Mouse (Mus musculus) cortical plate, adult 2 months (tissue): ENCODE results near the gene Sugp2.

Source experiments
- CTCF ChIP-seq: fragments of 200-500 bp; IDR thresholded peaks from 2 replicates; pipeline ENCODE4 v1.5.1; 2011; ENCODE audit warnings: mild to moderate bottlenecking, control low read depth, low read length; ENCODE audit not compliant: insufficient read depth; ENCODE audit errors: extremely low read depth
- POLR2A ChIP-seq: fragments of 200-500 bp; IDR thresholded peaks from 2 replicates; pipeline ENCODE4 v1.6.1; 2011; ENCODE audit warnings: mild to moderate bottlenecking, low read length, control low read depth; ENCODE audit not compliant: insufficient read depth; ENCODE audit errors: extremely low read depth

GRCm38 (mm10) chr8:70193238-70193637 is 40.8 kb upstream of the Sugp2 start:
- TF ChIP-seq POLR2A (no peak), CTCF (no peak)
